Mouse (Mus musculus) myocyte (in vitro differentiated cells): ENCODE data around the gene Iqsec1. TPM values are rescaled to one million over a fixed set of nuclear protein-coding genes. Genes with fewer than 3 reads are reported as not detected.

Experiments
- H3K27me3 ChIP-seq: one replicate; pipeline ENCODE4 v1.6.1; 2011; ENCODE audit not compliant: control insufficient read depth, insufficient read depth, insufficient read length
- H3K36me3 ChIP-seq: one replicate; pipeline ENCODE4 v1.6.1; 2011; ENCODE audit not compliant: control insufficient read depth, insufficient read depth
- H3K4me2 ChIP-seq: one replicate; pipeline ENCODE4 v1.6.1; 2011; ENCODE audit warnings: low read depth, control low read depth
- H3K4me3 ChIP-seq: one replicate; pipeline ENCODE4 v1.5.1; 2011; ENCODE audit warnings: mild to moderate bottlenecking, control low read depth, moderate library complexity
- H3K79me2 ChIP-seq: one replicate; pipeline ENCODE4 v1.6.1; 2011; ENCODE audit not compliant: control insufficient read depth, insufficient read depth
- H3ac ChIP-seq: one replicate; pipeline ENCODE4 v1.6.1; 2011; ENCODE audit not compliant: control insufficient read depth, insufficient read length
- CEBPB ChIP-seq: IDR thresholded peaks from 2 replicates; pipeline ENCODE4 v1.6.1; 2011; ENCODE audit warnings: mild to moderate bottlenecking, moderate library complexity; ENCODE audit not compliant: poor library complexity, insufficient read depth, severe bottlenecking
- E2F4 ChIP-seq: IDR thresholded peaks from one replicate; pipeline ENCODE4 v1.6.1; 2011; ENCODE audit warnings: mild to moderate bottlenecking, control low read depth, moderate library complexity; ENCODE audit not compliant: insufficient read depth
- MAX ChIP-seq: IDR thresholded peaks from one replicate; pipeline ENCODE4 v1.6.1; 2011; ENCODE audit warnings: low read depth, mild to moderate bottlenecking, control low read depth
- MYOD1 ChIP-seq, 3 experiments: IDR thresholded peaks; one replicate each; pipeline ENCODE4 v1.6.1; 2011; ENCODE audit warnings: control low read depth in 2 of 3, low read depth in 2 of 3, mild to moderate bottlenecking in 2 of 3, moderate library complexity in 1 of 3; ENCODE audit not compliant: insufficient read length in 2 of 3, control insufficient read depth in 1 of 3
- MYOG ChIP-seq, 3 experiments: IDR thresholded peaks; one replicate each; pipeline ENCODE4 v1.6.1; 2011; ENCODE audit warnings: control low read depth in 2 of 3, low read depth in 2 of 3, mild to moderate bottlenecking in 2 of 3; ENCODE audit not compliant: insufficient read length in 2 of 3, control insufficient read depth in 1 of 3, insufficient read depth in 1 of 3
- POLR2A ChIP-seq: IDR thresholded peaks from one replicate; pipeline ENCODE4 v1.6.1; 2011; ENCODE audit warnings: low read depth, mild to moderate bottlenecking, control low read depth, moderate library complexity; ENCODE audit not compliant: insufficient read length
- POLR2AphosphoS2 ChIP-seq: IDR thresholded peaks from one replicate; pipeline ENCODE4 v1.6.1; 2011; ENCODE audit warnings: low read depth, control low read depth; ENCODE audit not compliant: insufficient read length
- REST ChIP-seq: IDR thresholded peaks from one replicate; pipeline ENCODE4 v1.6.1; 2011; ENCODE audit warnings: mild to moderate bottlenecking, control low read depth, moderate library complexity; ENCODE audit not compliant: insufficient read depth, insufficient read length
- SRF ChIP-seq: IDR thresholded peaks from one replicate; pipeline ENCODE4 v1.6.1; 2011; ENCODE audit warnings: low read depth; ENCODE audit not compliant: control insufficient read depth, insufficient read length
- TCF12 ChIP-seq: IDR thresholded peaks from one replicate; pipeline ENCODE4 v1.6.1; 2011; ENCODE audit warnings: mild to moderate bottlenecking, control low read depth; ENCODE audit not compliant: poor library complexity, insufficient read depth, severe bottlenecking
- TCF3 ChIP-seq: IDR thresholded peaks from one replicate; pipeline ENCODE4 v1.6.1; 2011; ENCODE audit warnings: low read depth, control low read depth; ENCODE audit not compliant: insufficient read length
- USF1 ChIP-seq: IDR thresholded peaks from one replicate; pipeline ENCODE4 v1.6.1; 2011; ENCODE audit warnings: low read depth, mild to moderate bottlenecking, control low read depth, moderate library complexity
- polyA plus RNA-seq: library from polyadenylated mRNA; unstranded; fragments of >200 nt; fragmentation: generic; extraction: Trizol; gene quantifications from one replicate; pipeline ENCODE4 v1.2.1, GENCODE M21; 2012; ENCODE audit warnings: missing spikeins

The Iqsec1 gene
- polyA plus RNA-seq, 1 experiment = 43.4 TPM

DNA sequence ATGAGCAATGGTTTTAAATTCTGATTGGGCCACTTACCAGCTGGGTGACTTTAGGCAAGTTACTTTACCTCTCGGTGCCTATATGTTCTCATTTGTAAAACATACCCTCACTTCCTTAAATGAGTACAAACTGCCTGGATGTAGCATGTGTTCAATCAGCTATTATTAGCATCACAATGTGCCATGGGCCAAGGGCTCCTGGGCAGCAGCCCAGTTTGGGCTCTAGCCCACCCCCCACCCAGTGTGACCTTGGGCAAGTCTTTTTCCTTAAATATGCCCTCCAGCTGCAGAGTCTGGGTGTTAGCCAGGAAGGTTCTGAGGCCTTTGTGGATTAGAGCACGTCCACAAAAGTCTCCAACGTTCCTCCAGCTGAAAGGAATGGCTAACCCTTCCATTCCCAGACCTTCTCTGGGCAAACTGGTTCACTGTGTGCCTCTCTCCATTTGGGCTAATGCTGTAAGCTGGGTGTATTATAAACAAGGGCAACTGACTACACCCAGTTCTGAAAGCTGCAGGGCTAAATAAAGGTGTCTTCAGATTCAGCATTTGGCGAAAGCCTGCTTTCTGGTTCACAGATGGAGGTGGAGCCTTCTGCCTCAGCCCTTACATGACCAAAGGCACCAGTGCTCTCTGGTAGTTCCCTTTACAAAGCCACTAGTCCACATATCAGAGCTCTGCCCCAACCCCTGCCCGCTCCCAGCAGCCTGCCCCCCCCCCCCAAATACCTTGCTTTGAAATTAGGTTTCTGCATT lies 101.3 kb downstream of the Iqsec1 start:
- Histone ChIP-seq H3K27me3 (no peaks in the 10 kb centered on the region), H3ac (no peak overlapping the region), H3K4me2 (no peak overlapping the region), H3K79me2 (no peaks in the 10 kb centered on the region), H3K4me3 (no peak overlapping the region), H3K36me3 (no peaks in the 10 kb centered on the region)
- TF ChIP-seq REST (no peak), MYOG (IDR thresholded peaks at IDR 0.05; ENCODE audit: control insufficient read depth in 1 of 3, insufficient read depth in 1 of 3, insufficient read length in 2 of 3, low read depth in 2 of 3) (no peak), TCF3 (no peak), POLR2A (no peak), MYOD1 (IDR thresholded peaks at IDR 0.05; ENCODE audit: control insufficient read depth in 1 of 3, insufficient read length in 2 of 3, low read depth in 2 of 3) (no peak), POLR2AphosphoS2 (no peak), TCF12 (no peak), USF1 (no peak)

DNA sequence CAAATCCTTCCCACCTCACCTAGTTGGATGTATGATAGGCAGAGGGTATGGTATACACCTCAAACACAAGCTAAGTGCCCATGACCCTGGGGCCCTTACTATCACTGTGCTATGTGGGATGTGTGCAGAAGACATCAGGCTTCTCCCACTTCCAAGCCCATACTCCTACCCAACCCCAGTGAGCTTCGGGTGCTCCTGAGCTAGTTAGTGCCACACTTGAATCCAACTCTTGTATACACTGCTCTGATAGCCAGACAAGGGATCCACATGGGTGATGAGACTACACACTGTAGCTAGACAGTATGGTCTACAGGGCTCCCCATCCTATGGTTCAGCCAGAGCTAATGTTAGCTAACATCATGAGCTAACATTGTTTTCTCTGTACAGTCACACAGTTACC lies 102.9 kb downstream of the Iqsec1 start:
- TF ChIP-seq CEBPB = no peak
- no peak for TF ChIP-seq TCF3
- no peak for TF ChIP-seq SRF
- TF ChIP-seq MYOG (IDR thresholded peaks at IDR 0.05; ENCODE audit: control insufficient read depth in 1 of 3, insufficient read depth in 1 of 3, insufficient read length in 2 of 3, low read depth in 2 of 3) = no peak
- no peak for TF ChIP-seq POLR2AphosphoS2
- no peak for TF ChIP-seq USF1
- TF ChIP-seq MYOD1 (IDR thresholded peaks at IDR 0.05; ENCODE audit: control insufficient read depth in 1 of 3, insufficient read length in 2 of 3, low read depth in 2 of 3) = no peak
- TF ChIP-seq TCF12 = no peak
- no peak for TF ChIP-seq E2F4
- TF ChIP-seq REST = no peak
- TF ChIP-seq MAX = no peak
- no peak for TF ChIP-seq POLR2A
- no peaks in the 10 kb centered on the region for H3K79me2 ChIP-seq
- H3K4me3 ChIP-seq = no peak overlapping the region
- H3K27me3 ChIP-seq = peaks cover 3% of the 10 kb centered on the region
- no peaks in the 10 kb centered on the region for H3K36me3 ChIP-seq
- no peak overlapping the region for H3K4me2 ChIP-seq
- no peak overlapping the region for H3ac ChIP-seq

DNA sequence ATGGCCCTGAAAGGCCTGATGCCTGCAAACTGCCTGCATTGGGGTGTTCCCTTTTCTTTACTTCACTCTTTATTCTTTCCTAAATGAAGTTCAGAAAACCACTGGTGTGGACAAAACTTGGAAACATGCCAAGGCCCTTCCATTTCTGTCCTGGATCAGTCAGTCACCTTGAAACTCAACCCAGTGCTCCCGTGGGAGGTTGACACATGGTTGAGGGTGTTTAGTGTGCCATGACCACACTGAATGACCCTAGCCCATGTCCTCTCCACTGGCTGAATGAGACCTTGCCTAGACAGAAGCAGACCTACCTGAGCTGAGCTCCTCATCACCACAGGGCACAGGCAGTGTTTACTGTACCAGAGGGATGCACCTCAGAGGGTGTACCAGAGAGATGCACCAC lies 103.9 kb downstream of the Iqsec1 start:
- TF ChIP-seq POLR2A (no peak), USF1 (no peak), POLR2AphosphoS2 (no peak), MYOD1 (IDR thresholded peaks at IDR 0.05; ENCODE audit: control insufficient read depth in 1 of 3, insufficient read length in 2 of 3, low read depth in 2 of 3) (no peak), CEBPB (no peak), MAX (no peak), TCF12 (no peak), TCF3 (no peak), REST (no peak), E2F4 (no peak), MYOG (IDR thresholded peaks at IDR 0.05; ENCODE audit: control insufficient read depth in 1 of 3, insufficient read depth in 1 of 3, insufficient read length in 2 of 3, low read depth in 2 of 3) (no peak), SRF (no peak)

DNA sequence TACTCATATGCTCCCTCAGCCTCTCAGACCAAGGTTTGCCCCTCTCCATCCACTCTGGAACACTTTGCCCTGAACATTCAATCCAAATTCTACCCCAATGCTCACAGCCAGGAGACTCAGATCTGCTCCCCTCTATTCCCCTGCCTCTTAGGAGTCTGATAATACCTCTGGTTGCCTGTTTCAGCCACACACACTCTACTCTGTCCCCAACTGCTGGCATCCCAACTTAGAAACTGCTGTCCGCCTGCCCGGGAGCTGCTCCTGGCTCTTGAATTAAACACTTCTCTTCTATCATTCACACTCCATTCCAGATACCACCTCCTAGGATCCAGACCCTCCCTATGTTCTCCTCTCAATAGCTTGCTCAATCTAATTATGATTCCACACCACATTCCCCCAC lies 107.5 kb downstream of the Iqsec1 start:
- TF ChIP-seq TCF3 = no peak
- TF ChIP-seq REST = no peak
- no peak for TF ChIP-seq MYOG (IDR thresholded peaks at IDR 0.05; ENCODE audit: control insufficient read depth in 1 of 3, insufficient read depth in 1 of 3, insufficient read length in 2 of 3, low read depth in 2 of 3)
- TF ChIP-seq MAX = no peak
- no peak for TF ChIP-seq CEBPB
- no peak for TF ChIP-seq E2F4
- TF ChIP-seq POLR2AphosphoS2 = no peak
- no peak for TF ChIP-seq POLR2A
- TF ChIP-seq TCF12 = no peak
- TF ChIP-seq USF1 = no peak
- no peak for TF ChIP-seq SRF
- TF ChIP-seq MYOD1 (IDR thresholded peaks at IDR 0.05; ENCODE audit: control insufficient read depth in 1 of 3, insufficient read length in 2 of 3, low read depth in 2 of 3) = no peak
- Histone ChIP-seq H3K4me2 (no peak overlapping the region), H3K4me3 (no peak overlapping the region), H3ac (no peak overlapping the region), H3K36me3 (no peaks in the 10 kb centered on the region), H3K27me3 (peaks cover 9% of the 10 kb centered on the region), H3K79me2 (no peaks in the 10 kb centered on the region)

More for the DNA sequence above, 103.9 kb downstream of the Iqsec1 start:
- no peaks in the 10 kb centered on the region for H3K79me2 ChIP-seq
- H3K27me3 ChIP-seq = peaks cover 4% of the 10 kb centered on the region
- no peak overlapping the region for H3ac ChIP-seq
- H3K4me3 ChIP-seq = no peak overlapping the region
- no peaks in the 10 kb centered on the region for H3K36me3 ChIP-seq
- H3K4me2 ChIP-seq = no peak overlapping the region
